Mouse (Mus musculus): ENCODE measurements at regions not wholly inside any gene's neighbourhood (a gene's known extent, or its start where the extent isn't known, plus 50 kb on each side); places are given as distances from the start of the nearest gene placed in this dataset.

DNA sequence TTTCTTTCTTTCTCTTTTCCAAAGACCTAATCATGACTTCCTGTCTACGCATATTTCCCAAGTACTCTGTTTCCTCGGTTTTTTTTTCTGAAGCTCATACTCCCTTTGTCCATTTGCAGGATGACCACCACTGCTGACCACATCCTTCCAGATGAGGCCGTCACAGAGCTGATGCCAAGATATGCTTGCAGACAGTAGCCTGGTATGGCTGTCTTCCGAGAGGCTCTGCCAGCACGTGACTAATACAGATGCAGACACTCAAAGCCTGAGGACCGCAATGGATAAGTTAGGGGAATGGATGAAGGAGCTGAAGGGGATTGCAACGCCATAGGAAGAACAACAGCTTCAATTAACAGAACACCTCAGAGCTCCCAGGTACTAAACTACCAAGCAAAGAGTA is 399.4 kb upstream of the A1bg start:
- H3K27ac ChIP-seq (replicated peaks; ENCODE audit: insufficient read depth, low read depth, low read length) = no peak overlapping the region
- H3K79me2 ChIP-seq (ENCODE audit: control insufficient read depth, insufficient read depth, low read length) = no peaks in the 10 kb centered on the region
- no peak for TF ChIP-seq POLR2A (IDR thresholded peaks at IDR 0.05; ENCODE audit: extremely low read depth, insufficient read depth, low read length)
- TF ChIP-seq CTCF (IDR thresholded peaks at IDR 0.05; ENCODE audit: low read depth, low read length) = no peak
- H3K27me3 ChIP-seq (ENCODE audit: control insufficient read depth, insufficient read depth, low read length) = no peaks in the 10 kb centered on the region
- WGBS = 83% methylated on average over 7 of the region's 7 CpGs
- no peaks in the 10 kb centered on the region for H3K4me1 ChIP-seq (ENCODE audit: control insufficient read depth, insufficient read depth, low read length)
- no peak for DNase-seq (ENCODE audit: extremely low read depth, low read depth, low spot score)
- H3K9ac ChIP-seq (ENCODE audit: low read depth, low read length) = no peak overlapping the region
- no peaks in the 10 kb centered on the region for H3K36me3 ChIP-seq (ENCODE audit: control insufficient read depth, insufficient read depth, low read length)
- no peak overlapping the region for H3K4me3 ChIP-seq (ENCODE audit: insufficient read depth, low read depth, low read length)

DNA sequence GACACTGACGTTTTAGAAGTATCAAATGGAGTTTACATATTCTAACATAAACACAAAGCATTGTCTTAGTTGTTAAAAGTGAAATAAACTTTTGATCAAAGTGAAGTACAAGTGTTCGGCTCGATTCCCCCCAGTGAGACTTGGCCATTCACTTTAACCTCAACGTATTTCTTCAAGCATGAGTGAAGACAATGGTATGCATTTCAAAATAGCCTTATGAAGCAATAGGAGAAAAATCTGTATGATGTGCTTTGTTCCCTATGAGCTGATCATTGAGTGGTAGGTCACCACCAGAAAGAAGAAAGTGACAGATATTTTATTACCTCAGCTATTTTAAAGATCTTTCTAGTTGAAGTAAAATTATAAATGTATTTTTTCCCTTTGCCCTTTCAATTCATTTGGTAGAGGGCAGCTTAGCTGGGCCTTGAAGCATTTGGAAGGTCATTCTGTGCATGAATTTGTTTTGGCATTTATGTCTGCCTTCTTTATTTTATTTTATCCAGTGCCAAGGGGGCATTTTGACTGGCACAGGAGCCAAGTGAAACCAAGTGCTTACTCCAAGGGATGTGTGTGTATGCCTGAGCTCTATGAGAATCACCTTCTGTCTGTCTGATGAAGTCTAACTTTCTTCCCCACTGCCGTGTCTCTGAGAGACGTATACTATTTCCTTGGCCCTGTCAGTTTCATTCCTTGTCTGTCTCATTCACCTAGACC is 386.8 kb upstream of the A1bg start:
- H3K4me1 ChIP-seq (ENCODE audit: control insufficient read depth, insufficient read depth, low read length) = peaks cover 2% of the 10 kb centered on the region
- no peak overlapping the region for H3K4me3 ChIP-seq (ENCODE audit: insufficient read depth, low read depth, low read length)
- H3K27ac ChIP-seq (replicated peaks; ENCODE audit: insufficient read depth, low read depth, low read length) = no peak overlapping the region
- 81% methylated on average over 6 of the region's 6 CpGs for WGBS
- H3K9ac ChIP-seq (ENCODE audit: low read depth, low read length) = no peak overlapping the region
- TF ChIP-seq POLR2A (IDR thresholded peaks at IDR 0.05; ENCODE audit: extremely low read depth, insufficient read depth, low read length) (no peak), CTCF (IDR thresholded peaks at IDR 0.05; ENCODE audit: low read depth, low read length) (no peak)
- H3K79me2 ChIP-seq (ENCODE audit: control insufficient read depth, insufficient read depth, low read length) = no peaks in the 10 kb centered on the region
- H3K36me3 ChIP-seq (ENCODE audit: control insufficient read depth, insufficient read depth, low read length) = no peaks in the 10 kb centered on the region
- no peaks in the 10 kb centered on the region for H3K27me3 ChIP-seq (ENCODE audit: control insufficient read depth, insufficient read depth, low read length)
- peak; percentile 18 for DNase-seq (ENCODE audit: extremely low read depth, low read depth, low spot score)

DNA sequence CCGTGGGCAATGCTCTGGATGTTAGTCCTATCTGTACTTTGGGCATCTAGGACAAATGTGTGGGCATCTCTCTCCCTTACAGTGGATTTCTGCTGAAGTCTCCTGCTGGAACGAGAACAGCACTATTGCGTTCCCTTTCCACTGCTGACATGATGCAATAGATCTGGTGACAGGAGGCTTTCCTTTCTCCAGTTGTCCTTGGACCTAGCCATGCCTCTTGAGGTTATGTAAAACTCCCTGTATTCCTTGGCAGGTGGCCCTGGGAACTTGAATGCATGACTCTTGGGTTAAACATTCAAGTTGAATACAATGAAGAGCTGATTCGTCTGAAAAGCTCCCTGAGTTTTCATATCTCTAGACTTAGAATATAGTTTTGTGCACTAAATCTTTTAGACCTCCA is 386.1 kb upstream of the A1bg start:
- H3K4me3 ChIP-seq (ENCODE audit: insufficient read depth, low read depth, low read length) = no peak overlapping the region
- no peaks in the 10 kb centered on the region for H3K27me3 ChIP-seq (ENCODE audit: control insufficient read depth, insufficient read depth, low read length)
- no peaks in the 10 kb centered on the region for H3K36me3 ChIP-seq (ENCODE audit: control insufficient read depth, insufficient read depth, low read length)
- TF ChIP-seq POLR2A (IDR thresholded peaks at IDR 0.05; ENCODE audit: extremely low read depth, insufficient read depth, low read length) = no peak
- TF ChIP-seq CTCF (IDR thresholded peaks at IDR 0.05; ENCODE audit: low read depth, low read length) = no peak
- H3K4me1 ChIP-seq (ENCODE audit: control insufficient read depth, insufficient read depth, low read length) = peaks cover 2% of the 10 kb centered on the region
- no peak overlapping the region for H3K27ac ChIP-seq (replicated peaks; ENCODE audit: insufficient read depth, low read depth, low read length)
- H3K79me2 ChIP-seq (ENCODE audit: control insufficient read depth, insufficient read depth, low read length) = no peaks in the 10 kb centered on the region
- DNase-seq (ENCODE audit: extremely low read depth, low read depth, low spot score) = peak; percentile 76
- H3K9ac ChIP-seq (ENCODE audit: low read depth, low read length) = no peak overlapping the region
- 30% methylated on average over 4 of the region's 4 CpGs for WGBS

DNA sequence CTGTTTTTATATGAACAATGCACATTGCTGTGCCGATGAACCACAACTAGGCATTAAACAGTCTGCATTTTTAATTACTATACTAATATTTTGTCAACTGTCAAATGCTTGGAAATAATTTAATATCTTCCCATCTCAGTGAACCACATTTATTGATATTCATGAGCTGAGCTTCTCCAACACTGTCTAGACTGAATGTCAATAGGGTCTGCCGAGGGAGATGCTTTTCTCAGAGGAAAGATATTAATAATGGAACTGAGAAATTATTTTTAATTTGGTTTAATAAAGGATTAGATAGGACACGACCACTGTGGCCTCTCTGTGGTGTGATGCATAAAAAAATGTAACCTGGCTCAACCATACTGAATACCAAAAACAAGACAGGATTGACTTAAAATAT is 381.7 kb upstream of the A1bg start:
- no peak overlapping the region for H3K9ac ChIP-seq (ENCODE audit: low read depth, low read length)
- H3K36me3 ChIP-seq (ENCODE audit: control insufficient read depth, insufficient read depth, low read length) = no peaks in the 10 kb centered on the region
- no peak overlapping the region for H3K4me3 ChIP-seq (ENCODE audit: insufficient read depth, low read depth, low read length)
- no peaks in the 10 kb centered on the region for H3K79me2 ChIP-seq (ENCODE audit: control insufficient read depth, insufficient read depth, low read length)
- TF ChIP-seq CTCF (IDR thresholded peaks at IDR 0.05; ENCODE audit: low read depth, low read length) (no peak), POLR2A (IDR thresholded peaks at IDR 0.05; ENCODE audit: extremely low read depth, insufficient read depth, low read length) (no peak)
- peaks cover 2% of the 10 kb centered on the region for H3K4me1 ChIP-seq (ENCODE audit: control insufficient read depth, insufficient read depth, low read length)
- H3K27me3 ChIP-seq (ENCODE audit: control insufficient read depth, insufficient read depth, low read length) = no peaks in the 10 kb centered on the region
- DNase-seq (ENCODE audit: extremely low read depth, low read depth, low spot score) = no peak
- H3K27ac ChIP-seq (replicated peaks; ENCODE audit: insufficient read depth, low read depth, low read length) = no peak overlapping the region
- 69% methylated on average over 3 of the region's 3 CpGs for WGBS

DNA sequence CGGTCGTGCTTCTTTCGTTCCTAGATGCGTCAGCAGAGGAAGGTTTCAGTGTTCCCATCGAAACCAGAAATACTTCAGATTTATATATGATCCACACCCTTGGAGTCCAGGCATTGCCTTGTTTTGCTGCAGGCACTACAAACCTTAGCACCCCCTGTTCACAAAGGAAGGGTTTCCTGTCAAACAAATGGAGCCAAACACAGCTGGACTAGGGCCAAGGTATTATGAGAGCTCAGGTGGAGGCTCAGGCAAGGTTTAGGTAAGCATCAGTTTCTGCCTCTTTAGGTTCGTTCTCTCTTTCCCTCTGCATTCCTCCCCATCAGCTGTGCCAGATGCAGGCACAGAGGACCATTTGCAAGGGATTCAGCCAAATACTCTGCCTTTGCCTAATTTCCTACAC is 377.0 kb upstream of the A1bg start:
- no peaks in the 10 kb centered on the region for H3K27me3 ChIP-seq (ENCODE audit: control insufficient read depth, insufficient read depth, low read length)
- H3K36me3 ChIP-seq (ENCODE audit: control insufficient read depth, insufficient read depth, low read length) = no peaks in the 10 kb centered on the region
- no peak overlapping the region for H3K4me3 ChIP-seq (ENCODE audit: insufficient read depth, low read depth, low read length)
- WGBS = 80% methylated on average over 6 of the region's 6 CpGs
- no peaks in the 10 kb centered on the region for H3K4me1 ChIP-seq (ENCODE audit: control insufficient read depth, insufficient read depth, low read length)
- no peak overlapping the region for H3K27ac ChIP-seq (replicated peaks; ENCODE audit: insufficient read depth, low read depth, low read length)
- no peak for DNase-seq (ENCODE audit: extremely low read depth, low read depth, low spot score)
- TF ChIP-seq POLR2A (IDR thresholded peaks at IDR 0.05; ENCODE audit: extremely low read depth, insufficient read depth, low read length) (no peak), CTCF (IDR thresholded peaks at IDR 0.05; ENCODE audit: low read depth, low read length) (no peak)
- no peaks in the 10 kb centered on the region for H3K79me2 ChIP-seq (ENCODE audit: control insufficient read depth, insufficient read depth, low read length)
- H3K9ac ChIP-seq (ENCODE audit: low read depth, low read length) = no peak overlapping the region

DNA sequence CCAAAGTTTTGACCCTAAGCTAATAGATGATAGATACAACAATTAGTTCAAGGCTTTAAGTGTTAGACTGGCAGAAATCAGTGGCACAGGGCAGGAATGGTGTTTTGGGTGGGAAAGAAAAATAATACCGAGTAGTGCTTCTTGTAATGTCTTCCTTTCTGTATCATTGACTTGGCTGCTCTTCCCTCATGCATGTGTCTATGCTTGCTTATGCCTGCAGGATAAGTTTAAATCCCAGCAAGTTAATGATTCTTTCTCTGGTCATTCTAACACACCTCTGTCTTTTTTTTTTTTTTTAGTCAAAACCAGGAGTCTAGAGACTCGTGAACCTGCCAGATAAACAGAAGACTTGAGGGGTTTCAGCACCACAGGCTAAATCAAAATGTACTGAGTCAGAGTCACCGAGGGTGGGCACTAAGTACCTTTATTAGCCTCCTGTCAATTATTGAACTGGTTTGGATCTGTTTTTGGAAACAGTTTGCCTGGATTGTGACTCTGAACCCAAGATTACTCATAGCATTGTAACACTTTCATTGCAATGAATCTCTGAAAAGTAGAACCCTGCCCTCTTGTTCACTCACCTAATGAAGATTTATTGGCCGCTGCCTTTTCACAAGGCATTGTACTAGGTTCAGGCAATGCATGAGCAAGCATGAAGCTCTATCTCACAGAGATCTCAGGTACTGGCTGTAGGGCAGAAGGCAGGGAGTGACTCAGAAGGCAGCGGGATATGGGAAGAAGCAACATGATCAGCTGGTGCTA is 374.8 kb upstream of the A1bg start:
- TF ChIP-seq POLR2A (IDR thresholded peaks at IDR 0.05; ENCODE audit: extremely low read depth, insufficient read depth, low read length) (no peak), CTCF (IDR thresholded peaks at IDR 0.05; ENCODE audit: low read depth, low read length) (no peak)
- Histone ChIP-seq H3K9ac (ENCODE audit: low read depth, low read length) (no peak overlapping the region), H3K36me3 (ENCODE audit: control insufficient read depth, insufficient read depth, low read length) (no peaks in the 10 kb centered on the region), H3K79me2 (ENCODE audit: control insufficient read depth, insufficient read depth, low read length) (no peaks in the 10 kb centered on the region), H3K27ac (replicated peaks; ENCODE audit: insufficient read depth, low read depth, low read length) (no peak overlapping the region), H3K4me3 (ENCODE audit: insufficient read depth, low read depth, low read length) (no peak overlapping the region), H3K4me1 (ENCODE audit: control insufficient read depth, insufficient read depth, low read length) (no peaks in the 10 kb centered on the region), H3K27me3 (ENCODE audit: control insufficient read depth, insufficient read depth, low read length) (no peaks in the 10 kb centered on the region)
- 82% methylated on average over 5 of the region's 5 CpGs for WGBS
- DNase-seq (ENCODE audit: extremely low read depth, low read depth, low spot score) = no peak

Data from liver, adult 2 months (tissue).